Mouse (Mus musculus): Measurements from ENCODE around the gene Rest. TPM values are rescaled to one million over a fixed set of nuclear protein-coding genes. Genes with fewer than 3 reads are reported as not detected.
A peak's percentile ranks its signal among the peaks of the same experiment; 100 is the strongest.

Gene Rest
- total RNA-seq, 4 experiments from 2014 or later, result 8.3 to 10.2 (median 9.2) TPM

DNA sequence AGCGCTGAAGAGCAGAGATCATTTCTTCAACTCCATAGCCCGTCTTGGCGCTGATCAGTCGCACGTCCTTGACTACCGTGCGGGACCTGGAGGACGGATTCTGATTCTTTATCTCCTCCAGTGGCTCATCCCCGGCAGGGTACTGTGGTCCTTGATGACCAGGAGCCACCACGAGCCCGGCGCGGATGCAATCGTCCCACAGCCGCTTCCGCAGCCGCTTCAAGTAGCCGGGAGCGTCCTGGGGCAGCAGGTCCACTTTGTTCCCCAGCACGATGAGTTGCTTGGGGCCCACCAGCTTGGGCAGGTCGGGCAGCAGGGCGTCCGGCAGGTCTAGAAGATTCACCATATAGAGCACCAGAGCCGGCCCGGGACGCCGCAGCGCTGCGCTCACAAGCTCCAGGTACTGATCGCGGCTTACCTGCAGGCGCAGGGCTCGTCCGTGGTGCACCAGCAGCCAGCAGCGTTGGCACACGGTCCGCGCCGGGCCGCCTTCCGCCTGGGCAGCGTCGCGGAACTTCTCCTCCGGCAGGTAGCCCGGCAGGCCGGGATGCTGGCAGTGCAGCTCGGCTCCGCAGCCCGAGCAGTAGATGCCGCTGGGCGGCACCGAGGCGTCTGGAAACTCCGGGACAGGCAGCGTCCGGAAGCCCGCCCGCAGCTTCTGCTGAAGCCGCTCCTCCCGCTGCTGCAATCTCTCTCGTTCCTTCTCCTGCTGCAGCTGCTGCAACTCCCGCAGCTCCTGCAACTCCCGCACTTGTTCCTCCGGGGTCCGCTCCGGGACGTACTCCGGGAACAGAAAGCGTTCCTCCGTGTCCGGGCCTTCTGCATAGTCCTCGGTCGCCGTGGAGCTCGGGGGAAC lies 44.0 kb downstream of the Rest start:
- peak in 1 of 2 experiments; percentile 9 for DNase-seq (ENCODE audit: low spot score in 2 of 2)

DNA sequence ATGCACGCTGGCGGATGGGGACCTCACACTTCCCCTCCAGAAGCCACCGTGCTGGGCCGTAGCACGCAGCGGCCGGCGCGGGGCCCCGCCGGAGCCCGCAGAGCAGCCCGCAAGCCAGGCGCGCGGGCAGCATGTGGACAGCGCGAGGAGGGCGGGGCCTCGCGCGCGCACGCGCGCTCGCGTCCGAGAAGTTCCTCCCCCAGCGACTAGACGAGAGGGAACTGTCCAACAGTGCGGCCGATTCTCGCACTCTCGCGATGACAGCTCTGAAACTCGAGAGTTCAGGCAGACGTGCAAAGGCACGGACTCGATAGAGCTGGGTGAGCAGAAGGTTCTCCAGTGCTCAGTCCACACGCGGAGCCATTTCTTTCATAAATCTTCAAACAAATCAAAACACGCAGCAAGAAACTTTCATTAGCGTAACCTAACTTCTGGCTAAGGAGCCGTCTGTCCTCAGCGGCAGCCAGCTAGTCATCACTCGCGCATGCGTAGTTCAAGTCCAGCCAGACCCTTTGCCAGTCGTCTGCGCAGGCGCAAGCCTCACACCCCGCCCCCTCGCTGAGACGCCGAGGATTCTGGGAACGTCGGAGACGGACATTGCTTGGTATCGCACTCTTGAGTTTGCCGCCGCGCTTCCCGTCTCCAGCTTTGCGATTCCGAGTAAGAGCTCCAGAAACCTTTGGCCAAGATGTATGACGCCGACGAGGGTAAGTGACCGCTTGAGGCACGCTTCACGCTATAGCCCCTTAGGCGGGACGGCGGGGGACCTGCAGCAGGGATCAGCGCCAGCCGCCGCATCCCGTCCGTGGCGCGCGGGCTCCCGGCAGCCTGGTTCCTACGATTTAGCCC lies 44.9 kb downstream of the Rest start, which contains the start of the genes Noa1 and Polr2b:
TSS of gene Noa1 (minus strand) at position 161 of the 849 bp plus-strand sequence.
TSS of gene Polr2b (plus strand) at position 224 of the 849 bp plus-strand sequence.
- peak; percentile 94 to 95 for DNase-seq (ENCODE audit: low spot score in 2 of 2)

DNA sequence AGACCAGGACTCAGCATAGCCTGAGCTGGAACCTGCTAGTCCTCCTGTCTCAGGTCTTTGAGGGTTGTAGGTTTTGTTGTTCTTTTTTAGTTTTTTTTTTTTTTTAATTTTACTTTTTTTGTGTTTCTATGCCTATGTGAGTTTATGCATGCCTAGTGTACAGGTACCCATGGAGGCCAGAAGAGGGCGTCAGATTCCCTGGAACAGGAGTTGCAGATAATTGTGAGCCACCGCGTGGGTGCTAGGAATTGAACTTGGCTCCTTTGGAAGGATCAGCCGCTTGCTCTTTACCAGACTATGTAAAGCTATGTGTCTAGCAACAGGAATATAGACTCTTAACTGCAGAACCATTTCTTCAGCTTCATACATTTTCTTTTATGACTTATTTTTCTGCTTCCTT lies 48.9 kb downstream of the Rest start:
- no peak for DNase-seq (ENCODE audit: low spot score in 2 of 2)

DNA sequence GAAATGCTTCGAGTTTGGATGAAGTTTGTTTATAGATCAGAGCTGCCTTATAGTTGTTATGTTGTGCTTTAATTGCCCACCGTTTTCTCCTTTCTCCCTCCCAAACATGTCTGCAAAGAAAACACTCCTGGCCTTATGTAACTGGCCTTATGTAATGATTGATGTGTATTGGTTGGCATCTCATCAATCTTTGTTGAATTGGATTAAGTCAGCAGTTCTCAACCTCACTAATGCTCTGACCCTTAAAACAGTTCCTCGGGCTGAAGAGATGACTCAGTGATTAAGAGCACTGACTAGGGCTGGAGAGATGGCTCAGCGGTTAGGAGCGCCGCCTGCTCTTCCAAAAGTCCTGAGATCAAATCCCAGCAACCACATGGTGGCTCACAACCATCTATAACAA lies 49.7 kb downstream of the Rest start:
- no peak for DNase-seq (ENCODE audit: low spot score in 2 of 2)

DNA sequence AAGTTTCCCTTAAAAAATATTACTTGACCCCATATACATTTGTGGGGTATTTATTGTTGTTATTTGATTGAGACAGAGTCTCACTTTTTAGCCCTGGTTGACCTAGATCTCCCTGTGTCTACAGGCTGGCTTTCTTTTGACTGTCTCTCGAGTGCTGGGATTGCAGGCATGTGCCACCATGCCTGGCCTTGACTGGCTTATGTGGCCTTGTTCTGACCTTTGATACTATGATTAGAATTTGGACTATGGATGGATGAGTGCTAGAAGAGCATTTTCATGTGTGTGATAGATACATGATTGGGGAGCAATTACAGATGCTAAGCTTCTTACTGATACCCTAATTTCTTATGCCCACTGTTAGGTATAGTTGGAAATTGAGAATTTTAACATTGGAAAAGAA lies 59.6 kb downstream of the Rest start:
- DNase-seq (ENCODE audit: low spot score in 2 of 2), result no peak

DNA sequence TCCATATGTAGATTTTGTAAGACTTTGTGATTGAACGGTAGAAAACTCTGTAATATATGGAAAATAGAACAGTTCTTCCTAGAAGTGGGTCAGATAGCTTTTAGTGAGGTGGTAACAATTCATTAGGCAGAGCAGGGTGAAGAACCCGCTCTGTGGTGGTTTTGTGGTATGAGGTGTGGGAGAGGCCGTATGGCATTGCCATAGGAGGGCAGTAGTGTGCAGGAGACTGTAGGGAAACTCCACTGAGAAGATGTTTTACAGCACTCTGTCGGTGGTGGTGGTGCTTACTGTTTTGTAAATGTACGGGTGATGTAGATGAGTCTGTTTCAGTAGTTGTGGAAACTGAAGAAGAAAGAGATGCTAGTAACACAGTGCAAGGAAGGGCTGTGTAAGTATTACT lies 64.9 kb downstream of the Rest start:
- DNase-seq (ENCODE audit: low spot score in 2 of 2), result no peak

Small RNA genes lying within 50 kb of the gene (microRNA-seq; reads per million reads assigned to microRNA genes)
- not detected for gene Mir5098

Other genes with a start within 250 kb of the Rest start
- gene Thegl, start 249.5 kb upstream of the Rest start, total RNA-seq (2022), result not detected
- 1 to 10 TPM; 1.2 to 2.7 (median 2.2) TPM for gene Hopx, start 150.4 kb upstream of the Rest start, total RNA-seq (2022)
- gene Spink2, start 54.0 kb upstream of the Rest start, total RNA-seq (2022), result not detected
- gene Noa1, start 44.6 kb downstream of the Rest start, total RNA-seq (2022), result 10 to 100 TPM; 14.3 to 17.1 (median 15.8) TPM
- gene Polr2b, start 44.7 kb downstream of the Rest start, total RNA-seq (2022), result 10 to 100 TPM; 25.5 to 29.7 (median 25.7) TPM
- 10 to 100 TPM; 34.1 to 69.3 (median 46.6) TPM for gene Igfbp7, start 142.6 kb downstream of the Rest start, total RNA-seq (2022)